In genomic region chr3:95996451-95997073, GRCm38 (mm10) we compare ENCODE assay signal across 8 mouse cellular contexts. TPM values are rescaled to one million over a fixed set of nuclear protein-coding genes. Genes with fewer than 3 reads are reported as not detected.
A peak's percentile ranks its signal among the peaks of the same experiment; 100 is the strongest.
DNase-seq lines count a peak whose midpoint lies in the region; ATAC-seq and TF ChIP-seq lines count a peak whose summit lies in the region.

No protein-coding gene starts in this region.

- no peaks in the 10 kb centered on the region; the same call in 1 of the 2 replicates for H3K27me3 ChIP-seq in lung, embryonic 16.5 days (ENCODE audit: control insufficient read depth, insufficient read depth, low read depth, low read length)
- H3K27me3 ChIP-seq in embryonic facial prominence, embryonic 12.5 days: no peaks in the 10 kb centered on the region
- H3K27me3 ChIP-seq in limb, embryonic 12.5 days: no peaks in the 10 kb centered on the region

- TF ChIP-seq CTCF in olfactory bulb, adult 2 months (IDR thresholded peaks at IDR 0.05; ENCODE audit: insufficient read depth, low read depth, low read length): no peak

- H3K9me3 ChIP-seq in lung, embryonic 16.5 days (ENCODE audit: control insufficient read depth, low read length): no peaks in the 10 kb centered on the region
- H3K9me3 ChIP-seq in embryonic facial prominence, embryonic 12.5 days: no peaks in the 10 kb centered on the region
- H3K9me3 ChIP-seq in limb, embryonic 12.5 days: no peaks in the 10 kb centered on the region

- no peak for ATAC-seq in lung, embryonic 16.5 days (ENCODE audit: low read depth)
- ATAC-seq in embryonic facial prominence, embryonic 12.5 days (ENCODE audit: insufficient number of reproducible peaks, insufficient read depth, low FRiP score, low TSS enrichment): no peak
- ATAC-seq in limb, embryonic 12.5 days (ENCODE audit: insufficient number of reproducible peaks, insufficient read depth, low FRiP score, low TSS enrichment, low read depth): no peak
- ATAC-seq in inflammation-experienced regulatory T-cells, adult 6 months: no peak

- no peak for DNase-seq in lung, postnatal 36 days
- DNase-seq in urinary bladder, postnatal 4 days (ENCODE audit: low spot score in 2 of 2): no peak
- DNase-seq in frontal cortex, adult 2 months (ENCODE audit: extremely low spot score in 1 of 2, low spot score in 1 of 2): no peak

- peak overlapping the region; percentile 86 for H3K9ac ChIP-seq in lung, embryonic 16.5 days (ENCODE audit: low read length)
- H3K9ac ChIP-seq in embryonic facial prominence, embryonic 12.5 days: peak overlapping the region; percentile 99
- peak overlapping the region; percentile 99 for H3K9ac ChIP-seq in limb, embryonic 12.5 days (replicated peaks)

- H3K4me1 ChIP-seq in lung, embryonic 16.5 days (replicated peaks; ENCODE audit: control insufficient read depth, insufficient read depth, low read length): peaks cover 25% of the 10 kb centered on the region
- peaks cover 38% of the 10 kb centered on the region for H3K4me1 ChIP-seq in embryonic facial prominence, embryonic 12.5 days
- H3K4me1 ChIP-seq in limb, embryonic 12.5 days (replicated peaks): peaks cover 49% of the 10 kb centered on the region
- H3K4me1 ChIP-seq in olfactory bulb, adult 2 months (ENCODE audit: control insufficient read depth, insufficient read depth, low read length): peaks cover 45% of the 10 kb centered on the region

- H3K4me2 ChIP-seq in lung, embryonic 16.5 days (ENCODE audit: low read depth, low read length): peak overlapping the region; percentile 81
- H3K4me2 ChIP-seq in embryonic facial prominence, embryonic 12.5 days (replicated peaks): peak overlapping the region; percentile 86
- H3K4me2 ChIP-seq in limb, embryonic 12.5 days: peak overlapping the region; percentile 86

- peak overlapping the region; percentile 73 for H3K4me3 ChIP-seq in lung, embryonic 16.5 days (ENCODE audit: low read length)
- peak overlapping the region; percentile 76 for H3K4me3 ChIP-seq in embryonic facial prominence, embryonic 12.5 days
- H3K4me3 ChIP-seq in limb, embryonic 12.5 days (replicated peaks): peak overlapping the region; percentile 85
- peak overlapping the region; percentile 59 for H3K4me3 ChIP-seq in olfactory bulb, adult 2 months (ENCODE audit: insufficient read depth, low read depth, low read length)

- no peak for TF ChIP-seq POLR2A in olfactory bulb, adult 2 months (IDR thresholded peaks at IDR 0.05; ENCODE audit: insufficient read depth, low read depth, low read length)

- 8% methylated on average over 6 of the region's 6 CpGs for WGBS in lung, embryonic 16.5 days
- WGBS in embryonic facial prominence, embryonic 12.5 days: 8% methylated on average over 6 of the region's 6 CpGs
- 10% methylated on average over 6 of the region's 6 CpGs for WGBS in limb, embryonic 12.5 days
- 9% methylated on average over 6 of the region's 6 CpGs for WGBS in olfactory bulb, adult 2 months

- peak overlapping the region; percentile 93 for H3K27ac ChIP-seq in lung, embryonic 16.5 days (ENCODE audit: low read length)
- H3K27ac ChIP-seq in embryonic facial prominence, embryonic 12.5 days: peak overlapping the region; percentile 100
- H3K27ac ChIP-seq in limb, embryonic 12.5 days: peak overlapping the region; percentile 99
- peak overlapping the region; percentile 69 for H3K27ac ChIP-seq in olfactory bulb, adult 2 months (ENCODE audit: insufficient read depth, low read depth, low read length)

- no peaks in the 10 kb centered on the region; the same call in 1 of the 2 replicates for H3K36me3 ChIP-seq in lung, embryonic 16.5 days (ENCODE audit: control insufficient read depth, insufficient read depth, low read length)
- peaks cover 14% of the 10 kb centered on the region for H3K36me3 ChIP-seq in embryonic facial prominence, embryonic 12.5 days
- peaks cover 22% of the 10 kb centered on the region for H3K36me3 ChIP-seq in limb, embryonic 12.5 days

RNA-seq across cellular contexts. Expression of gene Plekho1, which starts 0.8 kb away (rescaled TPM):
- polyA plus RNA-seq in lung, embryonic 16.5 days (2015; fragmentation: Nextera tagmentation; extraction: Ambion mirVana): 24.0 and 25.3 TPM in 2 replicates
- polyA plus RNA-seq in embryonic facial prominence, embryonic 12.5 days (2016; fragmentation: Nextera tagmentation; extraction: Ambion mirVana): 71.9 and 85.9 TPM in 2 replicates
- 79.8 and 91.8 TPM in 2 replicates for polyA plus RNA-seq in limb, embryonic 12.5 days (2016; fragmentation: Nextera tagmentation; extraction: Ambion mirVana)
- not detected in 2 replicates for polyA plus RNA-seq in olfactory bulb, adult 2 months (2012; ENCODE audit: insufficient read depth, insufficient read length, low replicate concordance, missing spikeins)
- polyA plus RNA-seq in frontal cortex, adult 2 months (2012; rRNA removed): 131 and 156 TPM in 2 replicates
- polyA plus RNA-seq in inflammation-experienced regulatory T-cells, adult 6 months (2017; shearing (Covaris generic)): 10 to 100 TPM; 10.3 to 27.1 (median 15.9) TPM
